Comparison of ENCODE assay signal across 17 mouse cellular contexts in the genomic region with DNA sequence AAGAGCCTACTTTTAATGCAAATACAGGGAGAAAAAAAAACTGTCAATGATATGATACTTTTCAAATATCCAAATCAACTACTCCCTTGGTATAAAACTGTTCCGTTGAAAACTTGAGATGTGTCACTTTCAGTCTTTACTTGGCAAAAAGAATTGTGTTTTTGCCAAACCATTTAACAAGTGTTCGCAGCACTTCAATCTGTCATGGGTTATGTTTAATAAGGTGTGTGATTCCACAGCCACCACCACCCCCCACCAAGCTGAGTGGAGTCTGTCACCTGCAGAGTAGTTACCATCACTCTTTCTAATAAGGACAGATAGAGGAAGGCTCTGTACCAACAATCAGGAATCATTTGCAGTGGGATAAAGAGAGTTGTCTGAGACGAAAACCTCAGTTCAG.
DNase-seq lines count a peak whose midpoint lies in the region; ATAC-seq and TF ChIP-seq lines count a peak whose summit lies in the region.
"Had no signal": no experiment of that assay in that cellular context is flagged by ENCODE, and none has a peak within 500 bp of the region (broad histone marks: within the 10 kb centered on the region; RNA-seq: fewer than 3 reads in every experiment).

No protein-coding gene starts in this region.

- DNase-seq in cerebellum, postnatal 10 days = peak; percentile 28 to 40
- no peak for DNase-seq in cerebellum, adult 2 months
- peak; percentile 53 for DNase-seq in forebrain, embryonic 14.5 days (ENCODE audit: low spot score)
- DNase-seq in midbrain, embryonic 11.5 days (ENCODE audit: low spot score, missing footprints) = peak; percentile 54
- DNase-seq: adrenal gland, adult 2 months; adrenal gland, postnatal 10 days; adrenal gland, postnatal 25 days; B cell, adult 2 months; cerebellum, adult 11-12 months; cerebellum, adult 9-10 months; cerebellum, postnatal 25 days had no signal

- 26% methylated on average over 3 of the region's 3 CpGs for WGBS in cerebellum, adult 2 months
- 74% methylated on average over 3 of the region's 3 CpGs for WGBS in forebrain, embryonic 14.5 days
- WGBS in forebrain, embryonic 13.5 days = 77% methylated on average over 3 of the region's 3 CpGs
- 85% methylated on average over 3 of the region's 3 CpGs for WGBS in midbrain, embryonic 11.5 days
- WGBS in midbrain, embryonic 13.5 days = 74% methylated on average over 3 of the region's 3 CpGs

- TF ChIP-seq POLR2A in cerebellum, adult 2 months (IDR thresholded peaks at IDR 0.05; ENCODE audit: borderline replicate concordance, insufficient read depth, low read length) = no peak

- no peak overlapping the region for H3K9ac ChIP-seq in forebrain, embryonic 14.5 days (ENCODE audit: low read length)
- H3K9ac ChIP-seq in forebrain, embryonic 13.5 days = no peak overlapping the region
- H3K9ac ChIP-seq in midbrain, embryonic 11.5 days (ENCODE audit: low read length) = no peak overlapping the region
- no peak overlapping the region for H3K9ac ChIP-seq in midbrain, embryonic 13.5 days (replicated peaks)
- H3K9ac ChIP-seq: embryonic facial prominence, embryonic 12.5 days; forebrain, embryonic 12.5 days had no signal

- H3K4me1 ChIP-seq in cerebellum, adult 2 months (ENCODE audit: control insufficient read depth, insufficient read depth, low read length) = no peaks in the 10 kb centered on the region
- H3K4me1 ChIP-seq in forebrain, embryonic 14.5 days (ENCODE audit: control insufficient read depth, insufficient read depth, low read length) = no peaks in the 10 kb centered on the region
- no peaks in the 10 kb centered on the region for H3K4me1 ChIP-seq in forebrain, embryonic 13.5 days
- H3K4me1 ChIP-seq in midbrain, embryonic 11.5 days (ENCODE audit: control insufficient read depth, insufficient read depth, low read length) = no peaks in the 10 kb centered on the region
- no peaks in the 10 kb centered on the region for H3K4me1 ChIP-seq in midbrain, embryonic 13.5 days (replicated peaks)
- H3K4me1 ChIP-seq: embryonic facial prominence, embryonic 10.5 days; embryonic facial prominence, embryonic 12.5 days; forebrain, embryonic 12.5 days had no signal

- TF ChIP-seq CTCF in cerebellum, adult 2 months (IDR thresholded peaks at IDR 0.05; ENCODE audit: borderline replicate concordance, insufficient read depth, low read depth, low read length) = no peak

- H3K4me3 ChIP-seq in cerebellum, adult 2 months (replicated peaks; ENCODE audit: insufficient read depth, low read depth, low read length) = no peak overlapping the region
- no peak overlapping the region for H3K4me3 ChIP-seq in forebrain, embryonic 14.5 days (ENCODE audit: low read depth, low read length)
- no peak overlapping the region for H3K4me3 ChIP-seq in forebrain, embryonic 13.5 days
- H3K4me3 ChIP-seq in midbrain, embryonic 11.5 days (ENCODE audit: low read depth, low read length) = no peak overlapping the region
- no peak overlapping the region for H3K4me3 ChIP-seq in midbrain, embryonic 13.5 days (replicated peaks)
- H3K4me3 ChIP-seq: embryonic facial prominence, embryonic 10.5 days; embryonic facial prominence, embryonic 12.5 days; forebrain, embryonic 12.5 days had no signal

- H3K4me2 ChIP-seq in forebrain, embryonic 14.5 days (ENCODE audit: low read length) = no peak overlapping the region
- H3K4me2 ChIP-seq in forebrain, embryonic 13.5 days = no peak overlapping the region
- no peak overlapping the region for H3K4me2 ChIP-seq in midbrain, embryonic 11.5 days
- H3K4me2 ChIP-seq in midbrain, embryonic 13.5 days (replicated peaks) = no peak overlapping the region
- H3K4me2 ChIP-seq: embryonic facial prominence, embryonic 12.5 days; forebrain, embryonic 12.5 days had no signal

- H3K27me3 ChIP-seq in cerebellum, adult 2 months (ENCODE audit: control insufficient read depth, insufficient read depth, low read length) = no peaks in the 10 kb centered on the region
- no peaks in the 10 kb centered on the region for H3K27me3 ChIP-seq in forebrain, embryonic 14.5 days (replicated peaks; ENCODE audit: control insufficient read depth, insufficient read depth, low read length)
- no peaks in the 10 kb centered on the region for H3K27me3 ChIP-seq in forebrain, embryonic 13.5 days
- H3K27me3 ChIP-seq in midbrain, embryonic 11.5 days (ENCODE audit: control insufficient read depth, insufficient read depth, low read length) = no peaks in the 10 kb centered on the region
- H3K27me3 ChIP-seq in midbrain, embryonic 13.5 days = no peaks in the 10 kb centered on the region
- H3K27me3 ChIP-seq: embryonic facial prominence, embryonic 12.5 days; forebrain, embryonic 12.5 days had no signal

- ATAC-seq in forebrain, embryonic 14.5 days = no peak
- no peak for ATAC-seq in forebrain, embryonic 13.5 days
- no peak for ATAC-seq in midbrain, embryonic 11.5 days (ENCODE audit: low FRiP score)
- ATAC-seq in midbrain, embryonic 13.5 days = no peak
- ATAC-seq: forebrain, embryonic 16.5 days had no signal

- H3K36me3 ChIP-seq in forebrain, embryonic 14.5 days (ENCODE audit: control insufficient read depth, insufficient read depth, low read length) = no peaks in the 10 kb centered on the region
- H3K36me3 ChIP-seq in forebrain, embryonic 13.5 days (ENCODE audit: poor library complexity, severe bottlenecking) = no peaks in the 10 kb centered on the region
- no peaks in the 10 kb centered on the region for H3K36me3 ChIP-seq in midbrain, embryonic 11.5 days (ENCODE audit: control insufficient read depth, insufficient read depth, low read length)
- no peaks in the 10 kb centered on the region for H3K36me3 ChIP-seq in midbrain, embryonic 13.5 days
- H3K36me3 ChIP-seq: embryonic facial prominence, embryonic 10.5 days; embryonic facial prominence, embryonic 12.5 days; forebrain, embryonic 12.5 days had no signal

- no peaks in the 10 kb centered on the region for H3K9me3 ChIP-seq in forebrain, embryonic 14.5 days (replicated peaks; ENCODE audit: control insufficient read depth, low read length)
- no peaks in the 10 kb centered on the region for H3K9me3 ChIP-seq in forebrain, embryonic 13.5 days (replicated peaks)
- H3K9me3 ChIP-seq in midbrain, embryonic 11.5 days (ENCODE audit: control insufficient read depth, low read length) = no peaks in the 10 kb centered on the region
- H3K9me3 ChIP-seq in midbrain, embryonic 13.5 days = no peaks in the 10 kb centered on the region
- H3K9me3 ChIP-seq: embryonic facial prominence, embryonic 10.5 days; embryonic facial prominence, embryonic 12.5 days; forebrain, embryonic 12.5 days had no signal

- no peak overlapping the region for H3K27ac ChIP-seq in cerebellum, adult 2 months (ENCODE audit: insufficient read depth, low read length)
- H3K27ac ChIP-seq in forebrain, embryonic 14.5 days (ENCODE audit: low read depth, low read length) = no peak overlapping the region
- no peak overlapping the region for H3K27ac ChIP-seq in forebrain, embryonic 13.5 days
- no peak overlapping the region for H3K27ac ChIP-seq in midbrain, embryonic 11.5 days (ENCODE audit: low read depth, low read length)
- no peak overlapping the region for H3K27ac ChIP-seq in midbrain, embryonic 13.5 days
- H3K27ac ChIP-seq: embryonic facial prominence, embryonic 10.5 days; embryonic facial prominence, embryonic 12.5 days; forebrain, embryonic 12.5 days had no signal

Comparison
In these comparisons a context has a peak if more than half of its experiments do, and no peak if none do; other contexts are left out.
1. DNase-seq: peak in cerebellum, postnatal 10 days (2 of 2), forebrain, embryonic 14.5 days (single experiment) and midbrain, embryonic 11.5 days (single experiment); none in cerebellum, adult 2 months (0 of 2).